Mouse (Mus musculus) forelimb bud, embryonic 11.5 days (tissue): ENCODE data around the gene Sult3a2.
A peak's percentile ranks its signal among the peaks of the same experiment; 100 is the strongest.
"Not testable (repeated sequence)": the region's sequence is repeated elsewhere in the genome, so short reads cannot be mapped to it uniquely, and the experiment has no call there.

ENCODE experiments used
- DNase-seq: peaks from one replicate; pipeline ENCODE4 v3.0.0-alpha.2; 2012; ENCODE audit warnings: low read depth, low spot score

Sult3a2 gene

GRCm38 (mm10) chr10:33786604-33787003, at the start of gene Sult3a2:
Sult3a2 (minus strand) TSS chr10:33786704.
- no peak for DNase-seq

GRCm38 (mm10) chr10:33820892-33821291, 34.4 kb upstream of the Sult3a2 start:
- DNase-seq: no peak

- no peak for DNase-seq
These were observed 30.4 kb upstream of the Sult3a2 start for GRCm38 (mm10) chr10:33816923-33817322.

- DNase-seq: no peak
These were observed 27.8 kb upstream of the Sult3a2 start for GRCm38 (mm10) chr10:33814266-33814665.

GRCm38 (mm10) chr10:33811807-33812206, 25.3 kb upstream of the Sult3a2 start:
- DNase-seq: no peak

- DNase-seq: not testable (repeated sequence)
These were observed 10.9 kb upstream of the Sult3a2 start for GRCm38 (mm10) chr10:33797221-33797949.

- not testable (repeated sequence) for DNase-seq
These were observed 9.9 kb upstream of the Sult3a2 start for GRCm38 (mm10) chr10:33796269-33796915.

- not testable (repeated sequence) for DNase-seq
These were observed 5.7 kb upstream of the Sult3a2 start for GRCm38 (mm10) chr10:33792166-33792565.

GRCm38 (mm10) chr10:33787541-33787940, 1.0 kb upstream of the Sult3a2 start:
- no peak for DNase-seq

- not testable (repeated sequence) for DNase-seq
These were observed 51.3 kb downstream of the Sult3a2 start for GRCm38 (mm10) chr10:33735251-33735650.

GRCm38 (mm10) chr10:33733241-33733640, 53.3 kb downstream of the Sult3a2 start:
- DNase-seq: no peak

- no peak for DNase-seq
These were observed 53.9 kb downstream of the Sult3a2 start for GRCm38 (mm10) chr10:33732409-33733185.

- no peak for DNase-seq
These were observed 62.7 kb downstream of the Sult3a2 start for GRCm38 (mm10) chr10:33723764-33724163.

GRCm38 (mm10) chr10:33721827-33722438, 64.6 kb downstream of the Sult3a2 start:
- peak; percentile 2 for DNase-seq
